Comparison of ENCODE assay signal across 8 mouse cellular contexts in genomic region chr15:3268247-3268646, GRCm38 (mm10). TPM values are rescaled to one million over a fixed set of nuclear protein-coding genes. Genes with fewer than 3 reads are reported as not detected.
DNase-seq lines count a peak whose midpoint lies in the region; ATAC-seq and TF ChIP-seq lines count a peak whose summit lies in the region.

Gene Selenop, plus strand, starts transcription at chr15:3268547.

- H3K27me3 ChIP-seq in kidney, embryonic 14.5 days (ENCODE audit: control insufficient read depth, insufficient read depth, low read length) = no peaks in the 10 kb centered on the region
- H3K27me3 ChIP-seq in intestine, embryonic 15.5 days (replicated peaks) = no peaks in the 10 kb centered on the region

- no peak for ATAC-seq in kidney, embryonic 14.5 days (ENCODE audit: low FRiP score, low TSS enrichment)
- ATAC-seq in intestine, embryonic 15.5 days = no peak
- no peak for ATAC-seq in megakaryocyte progenitor cell, adult 5-6 weeks (replicated peaks; ENCODE audit: poor library complexity)

- TF ChIP-seq CTCF in bone marrow macrophage, adult 2 months (IDR thresholded peaks at IDR 0.05; ENCODE audit: low read depth, low read length) = no peak

- no peak within 1 kb of the TSS for H3K4me3 ChIP-seq in kidney, embryonic 14.5 days (ENCODE audit: low read length)
- H3K4me3 ChIP-seq in bone marrow macrophage, adult 2 months (ENCODE audit: insufficient read depth, low read length) = no peak within 1 kb of the TSS
- no peak within 1 kb of the TSS for H3K4me3 ChIP-seq in intestine, embryonic 15.5 days (replicated peaks)

- no peak for DNase-seq in kidney, postnatal 14 days
- DNase-seq in gastrocnemius, postnatal 4 days (ENCODE audit: low spot score in 2 of 2) = no peak
- DNase-seq in right cerebral cortex, adult 2 months (ENCODE audit: low spot score in 2 of 2) = no peak
- no peak for DNase-seq in kidney, adult 18-20 months

- H3K27ac ChIP-seq in kidney, embryonic 14.5 days (ENCODE audit: low read depth, low read length) = peak within 1 kb of the TSS; percentile 89; the same call in 1 of the 2 replicates
- H3K27ac ChIP-seq in bone marrow macrophage, adult 2 months (ENCODE audit: insufficient read depth, low read depth, low read length) = peak within 1 kb of the TSS; percentile 94
- H3K27ac ChIP-seq in intestine, embryonic 15.5 days = peak within 1 kb of the TSS; percentile 87; the same call in 1 of the 2 replicates

- H3K4me2 ChIP-seq in kidney, embryonic 14.5 days (replicated peaks; ENCODE audit: low read depth, low read length) = no peak within 1 kb of the TSS
- H3K4me2 ChIP-seq in intestine, embryonic 15.5 days (replicated peaks) = no peak within 1 kb of the TSS

- H3K9ac ChIP-seq in kidney, embryonic 14.5 days (ENCODE audit: low read depth, low read length) = no peak within 1 kb of the TSS
- no peak within 1 kb of the TSS for H3K9ac ChIP-seq in intestine, embryonic 15.5 days

- no peaks in the 10 kb centered on the region for H3K4me1 ChIP-seq in kidney, embryonic 14.5 days (ENCODE audit: control insufficient read depth, insufficient read depth, low read length)
- H3K4me1 ChIP-seq in bone marrow macrophage, adult 2 months (ENCODE audit: control insufficient read depth, insufficient read depth, low read length) = peaks cover 25% of the 10 kb centered on the region
- H3K4me1 ChIP-seq in intestine, embryonic 15.5 days (replicated peaks) = peaks cover 9% of the 10 kb centered on the region

- 89% methylated on average over 6 of the region's 6 CpGs for WGBS in kidney, embryonic 14.5 days
- WGBS in intestine, embryonic 15.5 days = 78% methylated on average over 6 of the region's 6 CpGs

- no peaks in the 10 kb centered on the region for H3K36me3 ChIP-seq in kidney, embryonic 14.5 days (ENCODE audit: control insufficient read depth, insufficient read depth, low read length)
- H3K36me3 ChIP-seq in intestine, embryonic 15.5 days = no peaks in the 10 kb centered on the region

- no peak for TF ChIP-seq POLR2A in bone marrow macrophage, adult 2 months (IDR thresholded peaks at IDR 0.05; ENCODE audit: borderline replicate concordance, low read depth, low read length)

- H3K9me3 ChIP-seq in kidney, embryonic 14.5 days (ENCODE audit: control insufficient read depth, low read length) = no peaks in the 10 kb centered on the region
- no peaks in the 10 kb centered on the region for H3K9me3 ChIP-seq in intestine, embryonic 15.5 days

RNA-seq across cellular contexts. Expression of gene Selenop, which starts in this region (rescaled TPM):
- 129 and 140 TPM in 2 replicates for polyA plus RNA-seq in kidney, embryonic 14.5 days (2014; fragmentation: Nextera tagmentation; extraction: Ambion mirVana)
- 4,878 and 4,880 TPM in 2 replicates for polyA plus RNA-seq in bone marrow macrophage, adult 2 months (2012; ENCODE audit: insufficient read depth, insufficient read length, missing spikeins)
- 100 to 1,000 TPM; 253 to 263 TPM for total RNA-seq in gastrocnemius, postnatal 4 days (2021)
- polyA plus RNA-seq in intestine, embryonic 15.5 days (2015; fragmentation: Nextera tagmentation; extraction: Ambion mirVana) = 338 and 379 TPM in 2 replicates
- 106 and 110 TPM in 2 replicates for total RNA-seq in megakaryocyte progenitor cell, adult 5-6 weeks (2015)
- total RNA-seq in megakaryocyte progenitor cell, adult 5-6 weeks (2017) = 55.3 and 56.5 TPM in 2 replicates

Comparison
In these comparisons a context has a peak if more than half of its experiments do, and no peak if none do; other contexts are left out.
1. RNA of gene Selenop (polyA plus RNA-seq): 4,878 to 4,880 TPM in bone marrow macrophage, adult 2 months; 338 to 379 TPM in intestine, embryonic 15.5 days and 129 to 140 TPM in kidney, embryonic 14.5 days; every median in the first group is over 10 times any median in the second.
2. Peak in every context shown above with its lines, with median percentiles within 50 percentile points of each other: H3K27ac ChIP-seq.